Mouse (Mus musculus): Measurements from ENCODE around the gene Primpol. TPM values are rescaled to one million over a fixed set of nuclear protein-coding genes. Genes with fewer than 3 reads are reported as not detected.

Primpol gene
- 0.76 and 0.98 TPM in 2 replicates for polyA plus RNA-seq (2012; rRNA removed)

DNA sequence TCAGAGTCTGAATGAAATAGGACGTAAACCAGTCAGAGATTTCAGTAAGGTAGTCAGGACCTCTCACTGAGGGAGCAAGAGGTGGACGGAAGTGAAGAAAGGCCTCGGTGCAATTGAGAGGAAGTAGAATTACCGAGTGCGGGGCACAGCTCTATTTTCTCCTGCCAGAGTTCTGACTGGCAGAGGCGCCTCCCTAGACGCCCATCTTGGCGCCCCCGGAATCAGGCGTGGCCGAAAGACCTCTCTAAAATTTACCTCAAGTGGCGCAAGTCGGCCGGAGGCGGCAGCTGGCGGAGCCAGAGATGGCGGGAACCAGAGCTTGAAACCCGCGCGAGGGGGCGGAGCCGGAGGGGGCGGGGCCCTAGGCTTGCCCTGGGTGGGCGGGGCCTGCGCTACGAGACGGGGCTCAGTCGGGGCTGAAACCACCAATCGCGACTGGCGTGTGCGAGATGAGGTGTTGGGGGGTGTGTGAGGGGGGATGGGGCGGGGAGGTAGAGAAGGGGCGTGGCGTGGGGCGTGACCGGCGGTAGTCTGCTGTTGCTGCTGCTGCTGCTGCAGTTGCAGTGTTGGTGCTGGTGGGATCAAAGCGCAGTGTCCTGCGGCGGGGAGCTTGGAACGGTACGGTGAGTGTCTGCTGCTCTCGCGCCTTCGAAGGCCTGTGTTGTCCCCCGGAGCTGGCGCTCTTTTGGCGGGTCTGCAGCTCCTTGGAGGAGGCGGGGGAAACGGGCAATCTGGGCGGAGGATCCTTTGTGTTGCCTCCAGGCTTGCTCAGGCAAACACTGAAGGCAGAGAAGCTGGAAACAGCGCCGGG is at the start of gene Primpol, which contains the start of gene Casp3:
Primpol (minus strand) TSS at position 334 of the 811 bp plus-strand sequence.
Casp3 (plus strand) TSS at position 413 of the 811 bp plus-strand sequence.

GRCm38 (mm10) chr8:46551615-46552440 is 65.2 kb downstream of the Primpol start, which contains the start of gene Cenpu:
TSS of gene Cenpu (plus strand) at chr8:46552028.

Other genes starting within 250 kb of the Primpol start
- gene Acsl1, start 146.2 kb downstream of the Primpol start, polyA plus RNA-seq (2012; rRNA removed): 29.3 and 37.1 TPM in 2 replicates
- 3.5 and 5.6 TPM in 2 replicates for gene Cenpu, start 65.2 kb downstream of the Primpol start, polyA plus RNA-seq (2012; rRNA removed)
- gene Casp3, start 79 bp upstream of the Primpol start, polyA plus RNA-seq (2012; rRNA removed): 3.5 and 5.1 TPM in 2 replicates
- gene Irf2, start 122.5 kb upstream of the Primpol start, polyA plus RNA-seq (2012; rRNA removed): 6.4 and 7.6 TPM in 2 replicates

Measured in ovary, adult 2 months (tissue).